Mouse (Mus musculus): ENCODE results near the gene Rprd1b.

The Rprd1b gene

DNA sequence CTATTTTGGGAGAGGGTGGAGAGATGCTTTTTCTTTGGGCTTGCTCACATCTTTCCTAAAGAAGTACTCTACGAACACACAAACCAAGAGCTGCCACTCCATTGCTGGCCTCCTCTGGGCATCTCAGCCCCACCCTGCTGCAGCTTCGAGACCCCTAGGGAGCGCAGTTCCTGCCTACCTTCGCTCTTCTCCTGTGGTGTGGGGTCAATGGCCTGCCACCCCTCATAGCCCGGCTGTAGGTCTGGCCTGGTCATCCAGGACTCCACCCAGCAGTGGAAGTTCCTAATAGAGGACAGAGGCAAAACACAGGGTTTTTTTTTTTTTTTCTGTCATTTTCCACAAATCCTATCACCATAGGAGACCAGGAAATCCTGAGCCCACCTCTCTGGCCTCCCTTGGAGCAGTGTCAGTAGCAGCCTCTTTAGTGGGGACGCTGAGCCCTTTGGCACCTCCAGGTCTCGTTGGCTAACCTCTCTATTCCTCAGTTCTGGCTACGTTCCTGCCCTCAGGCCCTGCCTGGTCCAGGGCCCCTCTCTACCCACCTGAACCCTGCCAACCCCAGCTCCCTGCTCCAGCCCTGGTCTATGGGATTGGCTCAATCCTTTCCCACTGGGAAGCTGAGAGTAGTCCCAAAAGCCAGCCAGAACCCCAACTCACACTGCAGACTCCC, 100.3 kb downstream of the Rprd1b start:
- no peak for DNase-seq

DNA sequence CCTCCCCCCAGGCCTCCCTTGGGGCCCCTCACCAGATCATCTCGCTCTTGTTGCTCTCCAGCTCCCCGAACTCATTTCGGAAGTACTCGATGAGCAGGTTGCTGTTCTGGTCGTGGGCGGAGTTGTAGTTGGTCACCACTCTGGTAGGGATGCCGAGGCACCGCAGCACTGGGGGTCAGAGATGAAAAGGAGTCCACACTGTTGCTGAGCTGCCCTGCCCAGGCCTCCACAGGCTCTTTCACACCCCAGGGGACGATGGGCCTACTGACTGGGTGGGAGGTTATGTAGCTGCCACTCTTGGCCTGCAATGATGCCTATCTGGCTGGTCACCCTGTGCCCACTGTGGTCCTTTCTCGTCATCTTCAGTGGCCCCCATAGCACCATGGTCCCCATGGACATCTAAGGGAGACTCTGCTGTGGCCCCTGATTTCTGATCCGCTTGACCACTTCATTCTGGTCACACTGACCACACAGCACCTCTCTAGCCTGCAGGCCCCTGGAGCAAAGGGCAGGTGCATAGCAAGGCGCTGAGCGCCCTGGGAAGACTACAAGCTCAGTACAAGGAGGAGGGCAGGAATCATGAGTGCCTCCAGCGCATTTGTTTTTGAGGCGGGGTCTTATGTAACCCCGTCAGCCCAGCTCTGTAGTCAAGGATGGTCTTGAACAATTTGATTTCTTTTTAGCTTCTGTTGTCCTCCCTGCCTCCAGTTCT, 101.2 kb downstream of the Rprd1b start:
- DNase-seq: no peak

DNA sequence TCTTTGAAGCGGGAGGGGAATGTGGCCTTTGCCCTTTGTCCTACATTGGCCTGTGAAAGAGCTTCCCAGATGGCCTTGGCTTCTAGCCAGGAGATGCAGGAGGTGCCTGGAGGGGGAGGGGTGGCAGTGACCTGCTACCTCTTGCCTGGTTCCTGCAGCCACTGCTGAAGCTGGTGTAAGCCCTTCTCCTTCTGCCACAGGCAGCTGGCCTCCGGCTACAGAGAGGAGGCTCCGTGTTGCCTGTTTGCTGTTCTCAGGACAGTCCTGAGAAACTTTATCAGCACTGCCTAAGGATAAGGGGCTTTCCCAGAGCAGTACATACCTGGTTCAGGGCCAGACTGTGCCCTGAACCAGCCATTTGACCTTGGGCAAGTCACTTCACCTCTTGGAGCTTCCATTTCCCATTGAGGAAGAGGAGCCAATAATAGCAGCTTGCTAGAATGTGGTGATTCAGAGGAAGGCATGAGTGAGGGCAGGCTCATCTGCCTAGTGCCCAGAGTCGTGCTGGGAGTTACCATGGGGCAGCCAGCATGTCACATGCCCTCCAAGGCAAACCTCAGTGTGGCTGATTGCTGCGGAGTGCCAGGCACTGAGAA, 102.2 kb downstream of the Rprd1b start:
- peak; percentile 66 for DNase-seq

DNA sequence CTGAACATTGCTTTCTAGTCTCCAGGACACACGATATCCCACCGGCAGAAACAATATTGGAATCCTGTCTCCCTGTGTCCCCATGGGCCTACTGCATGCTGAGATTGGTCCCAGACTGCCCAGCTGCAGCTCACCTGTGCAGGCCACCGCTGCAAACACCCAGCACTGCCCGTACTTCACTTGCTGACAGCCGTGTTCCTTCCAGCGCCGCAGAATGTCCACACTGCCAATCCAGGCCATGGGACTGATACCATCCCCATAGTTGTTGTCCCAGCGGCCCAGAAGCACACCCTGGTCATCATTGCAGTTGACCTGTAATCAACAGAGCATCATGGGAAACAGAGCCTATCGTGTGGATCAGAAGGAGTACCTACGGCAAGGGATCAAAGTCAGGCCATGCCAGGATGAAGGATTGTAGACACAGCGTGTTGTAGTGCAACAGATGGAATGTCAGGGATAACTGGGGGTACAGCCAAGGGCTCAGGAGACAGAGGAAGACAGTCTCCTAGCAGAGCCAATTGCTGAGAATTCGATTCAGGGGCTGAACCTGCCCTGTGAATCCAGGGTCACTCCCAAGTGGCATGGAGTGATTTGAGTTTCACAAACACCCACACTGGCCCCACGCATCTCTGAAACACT, 103.0 kb downstream of the Rprd1b start:
- DNase-seq: peak; percentile 34

DNA sequence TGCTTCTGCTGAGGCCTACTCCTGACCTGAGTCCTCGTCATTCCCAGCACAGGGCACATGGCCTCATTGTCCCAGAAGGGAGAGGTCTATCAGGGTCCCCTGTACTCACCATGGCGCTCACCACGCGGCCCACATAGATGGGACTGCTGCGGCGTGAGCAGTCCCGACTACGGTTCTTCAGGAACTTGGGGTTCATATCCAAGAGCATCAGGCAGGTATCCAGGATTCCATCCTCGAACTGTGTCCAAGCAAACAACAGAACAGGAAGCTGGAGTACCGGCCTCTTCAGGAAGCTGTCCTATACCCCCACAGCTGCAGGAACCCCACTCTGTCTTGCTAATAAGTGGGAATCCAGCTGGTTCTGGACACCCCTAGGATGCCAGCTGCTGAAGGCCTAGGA, 104.0 kb downstream of the Rprd1b start:
- no peak for DNase-seq

DNA sequence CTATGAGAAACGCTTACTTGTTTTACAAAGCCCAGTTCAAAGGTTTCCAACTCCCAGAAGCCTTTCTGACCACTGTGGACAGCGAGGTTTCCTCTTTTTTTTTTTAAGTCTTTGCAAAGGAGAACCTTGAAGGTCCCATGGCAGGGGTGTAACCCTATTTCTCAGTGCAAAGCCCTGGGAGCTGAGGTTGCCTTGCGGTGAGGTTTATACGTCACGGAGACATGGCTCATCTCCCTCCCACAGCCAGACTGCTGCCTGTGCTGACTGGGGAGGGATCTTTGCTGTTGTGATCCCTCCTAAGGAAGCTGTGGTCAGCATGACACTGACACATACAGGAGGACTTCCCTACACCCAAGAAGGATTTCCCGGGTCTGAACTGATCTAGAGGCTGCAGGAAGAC, 104.8 kb downstream of the Rprd1b start:
- no peak for DNase-seq

DNA sequence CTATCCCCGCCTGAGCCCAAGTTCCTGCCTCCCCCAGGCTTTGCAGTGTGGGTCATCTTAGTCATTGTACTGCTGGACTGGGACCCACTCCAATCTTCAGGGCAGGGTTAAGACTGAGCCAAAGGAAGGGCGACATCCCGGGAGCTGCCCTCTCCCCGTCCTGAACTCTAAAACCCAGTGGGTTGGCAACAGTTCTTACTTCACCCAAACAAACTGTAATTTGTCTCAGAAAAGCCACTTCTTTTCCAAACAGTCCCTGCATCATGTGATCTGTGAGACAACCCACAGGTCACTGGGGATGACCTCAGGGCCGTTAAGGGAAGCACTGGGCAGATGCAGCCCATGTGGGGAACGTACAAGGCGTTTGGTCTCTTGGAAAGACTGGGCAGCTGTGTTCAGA, 107.9 kb downstream of the Rprd1b start:
- no peak for DNase-seq

DNA sequence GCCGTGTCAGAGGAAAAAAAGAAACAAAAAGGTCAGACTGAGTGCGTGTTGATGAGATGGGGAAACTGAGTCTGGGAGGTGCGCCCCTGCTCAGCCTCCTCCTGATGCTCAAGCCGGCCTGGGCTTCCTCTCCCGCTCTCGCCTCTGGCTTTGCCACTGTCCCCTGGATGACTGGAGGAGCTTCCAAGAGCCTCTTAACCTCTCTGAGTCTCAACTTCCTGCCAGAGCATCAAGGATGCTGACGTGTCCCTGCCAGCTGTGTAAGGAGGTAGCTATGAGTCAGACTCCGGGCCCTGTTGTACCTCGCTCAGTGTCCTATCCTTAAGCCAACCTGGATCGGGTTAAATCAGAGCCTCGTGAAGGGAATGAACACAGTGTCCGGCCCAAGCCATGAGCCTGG, 109.5 kb downstream of the Rprd1b start:
- no peak for DNase-seq

DNA sequence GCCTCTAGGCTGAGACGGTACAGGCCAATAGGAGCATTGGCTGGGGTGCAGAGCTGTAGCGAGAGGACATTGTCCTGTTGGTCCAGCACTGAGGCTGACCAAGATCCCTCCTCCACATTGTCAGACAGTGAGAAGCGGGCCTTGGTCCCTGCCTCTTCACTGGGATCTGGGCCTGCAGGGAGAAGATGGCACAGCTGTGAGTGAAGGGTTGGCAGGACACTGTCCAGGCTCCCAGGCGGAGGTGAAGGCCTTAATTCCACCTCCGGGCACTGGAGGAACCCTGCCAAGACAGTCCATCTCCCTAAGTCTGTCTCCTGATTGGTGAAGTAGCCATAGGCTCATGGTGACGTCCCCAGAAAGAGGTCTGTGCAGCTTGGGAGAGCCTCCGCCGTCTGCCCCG, 110.5 kb downstream of the Rprd1b start:
- DNase-seq: no peak

DNA sequence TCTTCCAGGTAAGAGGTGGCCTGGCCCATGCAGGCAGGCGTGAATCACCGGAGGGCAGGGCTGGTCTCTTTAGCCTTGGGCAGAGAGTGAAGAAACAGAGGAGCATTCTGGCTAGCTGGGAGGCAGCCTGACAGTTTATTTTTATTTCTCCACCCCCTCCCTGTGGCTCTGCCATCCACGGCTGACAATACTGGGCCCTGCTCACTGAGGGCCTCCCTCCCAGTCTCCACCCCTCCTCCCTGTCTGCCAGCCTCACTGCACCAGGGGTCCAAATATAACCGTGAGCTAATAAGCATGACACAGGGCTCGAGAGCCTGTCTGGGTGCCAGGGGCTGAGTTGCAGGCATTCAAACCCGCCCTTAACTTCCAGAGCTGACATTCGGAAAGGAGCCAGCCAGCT, 111.3 kb downstream of the Rprd1b start:
- no peak for DNase-seq

DNA sequence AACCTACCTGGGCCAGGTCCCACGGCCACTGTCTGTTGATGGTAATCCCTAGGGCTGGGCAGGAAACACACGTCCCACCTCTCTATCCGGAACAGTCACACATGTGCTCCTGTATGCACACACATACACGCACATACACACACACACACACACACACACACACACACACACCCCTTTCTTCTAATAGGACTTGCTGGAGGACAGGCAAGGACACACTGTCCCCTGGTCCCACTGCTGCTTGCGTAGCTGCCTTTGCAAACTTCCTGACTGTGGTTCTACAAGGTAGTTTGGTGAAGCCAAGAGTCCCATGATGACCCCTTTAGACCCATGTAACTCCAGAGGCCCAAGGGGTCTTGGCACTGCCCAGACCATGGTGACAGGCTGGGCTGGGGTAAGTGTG, 112.4 kb downstream of the Rprd1b start:
- no peak for DNase-seq

DNA sequence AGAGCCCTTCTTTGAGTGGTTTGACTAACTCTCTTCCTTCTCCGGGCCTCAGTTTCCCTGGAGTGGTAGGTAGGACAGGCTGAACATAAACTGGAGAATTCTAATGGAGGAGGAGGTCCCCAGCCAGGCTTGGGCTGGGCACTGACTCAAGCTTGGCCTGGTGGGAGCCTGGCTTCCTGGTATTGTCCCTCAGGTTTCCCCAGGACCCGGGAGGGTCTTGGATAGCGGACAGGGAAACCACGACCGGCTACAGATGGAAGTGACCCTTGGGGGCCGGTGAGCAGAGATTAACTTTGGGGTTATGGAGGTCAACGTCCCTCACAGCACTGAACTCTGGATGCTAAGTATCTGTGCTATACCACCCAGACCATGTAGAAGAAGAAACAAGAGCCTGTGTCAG, 113.0 kb downstream of the Rprd1b start:
- no peak for DNase-seq

DNA sequence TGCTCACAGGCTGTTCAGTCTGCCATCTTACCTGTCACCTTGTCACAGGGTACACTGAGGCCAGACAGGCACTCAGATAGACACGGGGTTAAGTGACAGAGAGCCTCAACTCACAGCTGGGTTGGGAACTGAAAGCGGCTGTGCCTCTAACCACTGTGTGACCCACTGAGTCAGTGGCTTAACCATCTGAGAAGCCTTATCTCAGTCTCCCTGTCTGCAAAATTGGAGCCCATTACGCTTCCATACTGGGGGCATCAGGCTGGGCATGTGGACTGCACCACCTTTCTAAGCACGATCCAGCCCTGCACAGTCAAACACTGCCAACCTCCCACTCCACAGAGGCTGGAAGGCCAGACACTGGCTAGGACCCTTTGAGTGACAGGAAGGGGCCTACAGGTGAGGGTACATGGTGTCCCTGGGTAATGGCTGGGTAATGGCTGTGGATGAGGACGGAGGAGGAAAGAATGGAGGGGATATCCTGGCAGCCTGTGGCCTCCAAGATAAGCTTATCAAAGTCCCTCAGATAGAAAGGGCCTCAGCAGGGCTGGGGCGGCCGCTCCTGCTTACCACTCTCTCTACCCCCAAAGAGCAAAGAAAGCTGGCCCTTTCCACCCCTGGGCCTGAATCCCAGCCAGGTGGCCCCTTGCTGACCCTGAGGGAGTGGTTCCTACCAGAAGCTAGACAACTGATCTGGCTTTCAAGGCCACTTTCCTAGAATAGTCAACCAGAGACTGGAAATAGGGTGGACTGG, 113.6 kb downstream of the Rprd1b start:
- no peak for DNase-seq

DNA sequence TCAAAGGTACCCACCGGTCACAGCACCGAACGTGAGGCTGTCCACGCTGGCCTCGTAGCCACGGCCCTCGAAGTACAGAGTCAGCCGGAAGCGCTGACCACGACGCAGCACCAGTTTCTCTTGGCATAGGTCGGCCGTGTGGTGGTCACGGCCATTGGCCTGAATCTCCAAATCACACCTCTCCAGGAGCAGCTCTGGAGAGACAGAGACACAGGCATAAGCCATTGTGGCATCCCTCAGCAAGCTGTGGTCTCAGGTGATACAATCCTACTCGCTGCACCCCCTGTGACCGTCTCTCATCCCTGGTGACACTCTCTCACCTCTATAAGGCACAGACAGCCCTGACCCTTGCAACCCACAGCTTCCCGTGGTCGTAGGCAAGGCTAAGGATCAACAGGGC, 114.7 kb downstream of the Rprd1b start:
- DNase-seq: no peak

DNA sequence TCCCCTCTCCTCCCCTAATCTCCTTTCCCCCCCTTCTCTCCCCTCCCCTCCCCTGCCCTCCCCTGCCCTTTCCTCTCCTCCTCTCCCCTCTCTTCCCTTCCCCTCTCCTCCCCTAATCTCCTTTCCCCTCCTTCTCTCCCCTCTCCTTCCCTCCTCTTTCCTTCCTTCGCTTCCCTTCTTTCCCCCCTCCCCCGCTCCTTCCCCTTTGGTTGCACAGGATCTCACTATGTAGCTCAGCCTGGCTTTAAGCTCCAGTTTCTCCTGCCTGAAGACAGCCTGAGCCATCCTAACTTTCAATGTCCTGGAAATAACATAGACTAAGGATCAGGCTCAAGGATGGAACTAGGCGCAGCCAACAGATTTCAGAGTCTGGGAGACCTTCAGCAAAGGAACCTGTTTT, 115.5 kb downstream of the Rprd1b start:
- DNase-seq: no peak

DNA sequence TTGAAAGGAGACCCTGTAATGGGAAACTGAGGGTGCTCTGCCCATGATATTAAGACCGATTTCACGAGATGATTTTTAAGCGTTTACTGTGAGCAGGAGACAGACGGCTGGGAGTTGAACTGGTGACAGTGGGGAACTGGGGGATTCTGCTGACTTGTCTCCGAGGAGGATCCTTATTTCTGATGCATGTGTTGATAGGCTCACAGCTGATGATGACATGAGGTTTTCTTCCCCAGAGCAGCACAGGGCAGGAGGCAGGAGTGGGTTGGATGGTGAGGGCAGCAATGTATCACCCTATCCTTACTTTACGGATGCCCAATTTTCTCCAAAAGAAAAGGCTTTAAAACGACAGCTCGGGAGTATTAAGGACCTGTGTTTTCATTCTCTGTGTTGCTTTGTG, 116.0 kb downstream of the Rprd1b start:
- DNase-seq: no peak

DNA sequence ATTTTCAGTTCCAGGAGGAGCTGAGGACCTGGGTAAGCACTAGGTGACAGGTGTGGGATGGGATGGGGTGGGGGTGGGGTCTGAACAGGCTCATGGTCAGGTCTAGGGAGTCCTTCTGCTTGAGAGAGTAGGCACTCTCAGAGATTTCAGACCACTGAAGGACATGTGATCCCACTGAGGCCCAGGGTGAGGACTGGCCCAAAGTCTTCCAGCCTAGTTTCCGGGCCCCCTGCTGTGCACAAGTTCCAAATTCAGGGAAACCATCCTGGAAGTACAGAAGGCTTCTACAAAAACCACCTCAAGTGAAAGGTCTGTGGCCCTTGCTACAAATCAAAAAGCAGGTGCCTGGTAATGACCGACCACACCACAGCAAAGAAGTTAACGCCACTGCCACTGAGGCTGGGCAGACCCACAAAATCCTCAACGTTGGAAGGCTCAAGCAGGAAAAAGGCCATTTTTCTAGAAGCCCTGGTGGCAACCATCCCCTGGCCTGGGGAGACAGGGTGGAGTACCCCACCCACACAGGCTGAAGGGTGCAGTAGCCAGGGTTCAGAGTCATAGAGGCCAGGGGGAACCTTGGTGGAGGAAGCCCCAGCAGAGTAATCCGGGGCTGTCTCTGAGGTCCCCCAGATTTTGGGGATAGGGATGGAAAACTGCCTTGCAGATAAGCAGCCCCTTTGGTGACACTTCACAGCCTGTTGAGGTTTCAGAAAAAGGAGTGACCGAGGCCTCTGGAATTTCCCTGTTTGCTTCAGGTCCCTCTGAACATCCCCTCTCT, 116.6 kb downstream of the Rprd1b start:
- no peak for DNase-seq

DNA sequence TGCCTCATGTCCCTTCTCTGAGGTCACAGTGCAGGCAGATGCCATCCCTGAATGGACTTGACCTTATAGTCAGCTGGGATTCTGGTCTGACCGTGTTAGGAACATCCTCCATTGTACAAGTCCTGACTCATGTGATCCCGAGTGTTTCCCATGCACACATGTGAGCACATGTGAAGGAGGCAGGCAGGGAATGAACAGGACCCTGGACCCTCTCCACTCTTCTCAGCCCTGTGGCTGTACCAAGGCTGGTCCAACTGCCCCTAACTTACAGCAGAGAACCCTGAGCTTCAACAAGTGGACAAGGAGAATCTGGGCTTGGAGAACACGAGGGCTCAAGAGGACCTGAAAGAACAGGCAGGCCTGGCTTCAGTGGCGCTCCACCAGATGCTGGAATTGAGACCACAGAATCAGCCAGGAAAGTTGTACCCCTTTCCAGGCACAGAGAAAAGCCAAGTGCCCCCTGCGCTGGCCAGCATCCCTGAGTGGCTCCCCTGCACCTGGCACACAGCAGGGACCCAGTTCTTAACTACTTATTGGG, 117.3 kb downstream of the Rprd1b start:
- DNase-seq: no peak

DNA sequence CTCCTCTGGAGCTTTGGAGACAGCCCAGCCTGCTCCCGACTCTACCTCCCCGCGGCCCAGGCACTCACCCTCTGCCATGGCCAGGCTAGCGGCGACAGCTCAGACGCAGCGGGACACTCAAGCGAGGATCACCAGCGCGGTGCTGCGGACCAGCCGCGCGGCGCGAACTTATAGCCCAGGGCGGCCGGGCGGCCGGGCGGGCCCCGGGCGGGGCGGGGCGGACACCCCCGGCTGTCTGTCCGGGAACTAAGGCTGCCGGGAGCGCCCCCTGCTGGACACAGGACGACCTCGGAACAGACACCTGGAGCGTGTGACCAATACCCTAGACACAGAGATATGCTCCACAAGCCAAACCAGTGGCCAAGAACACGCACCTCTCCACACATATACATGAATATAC, 117.9 kb downstream of the Rprd1b start, which contains the start of gene Tgm2:
Gene Tgm2, minus strand, starts transcription at position 214 of the 400 bp plus-strand sequence.
- DNase-seq: peak; percentile 81

DNA sequence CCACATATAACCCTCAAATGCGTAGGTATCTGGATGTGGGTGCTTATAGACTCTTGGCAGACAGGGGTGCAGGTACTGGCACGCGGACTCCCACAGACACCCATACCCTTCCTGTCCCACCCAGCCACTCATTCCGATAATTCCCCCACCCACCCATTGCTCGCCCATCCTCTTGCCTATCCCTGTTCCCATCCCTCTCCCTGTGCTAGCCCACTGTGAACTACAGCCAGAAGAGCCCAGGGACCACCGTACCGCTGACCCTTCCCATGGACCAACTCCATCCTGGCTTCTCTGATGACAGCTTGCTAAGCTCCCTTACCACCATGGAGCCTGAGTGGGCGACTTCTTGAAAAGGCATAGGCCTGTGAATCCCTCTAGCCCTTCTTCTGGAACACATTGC, 118.7 kb downstream of the Rprd1b start:
- no peak for DNase-seq

DNA sequence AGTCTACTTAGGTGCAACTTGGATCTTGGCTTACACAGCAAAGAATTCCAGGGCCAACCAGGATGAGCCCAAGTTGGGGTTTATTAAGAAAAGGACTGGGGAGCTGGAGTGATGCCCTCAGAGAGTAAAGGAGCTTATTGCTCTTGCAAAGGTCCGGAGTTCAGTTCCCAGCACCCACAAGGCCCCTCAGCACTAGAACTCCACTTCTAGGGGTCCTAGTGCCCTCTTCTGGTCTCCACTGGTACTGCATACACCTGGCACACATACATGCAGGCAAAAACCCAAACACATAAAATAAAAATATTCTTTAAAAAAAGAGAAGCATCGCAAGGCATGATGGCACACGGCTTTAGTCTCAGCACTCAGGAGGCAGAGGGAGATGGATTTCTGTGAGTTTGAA, 122.8 kb downstream of the Rprd1b start:
- DNase-seq: no peak

DNA sequence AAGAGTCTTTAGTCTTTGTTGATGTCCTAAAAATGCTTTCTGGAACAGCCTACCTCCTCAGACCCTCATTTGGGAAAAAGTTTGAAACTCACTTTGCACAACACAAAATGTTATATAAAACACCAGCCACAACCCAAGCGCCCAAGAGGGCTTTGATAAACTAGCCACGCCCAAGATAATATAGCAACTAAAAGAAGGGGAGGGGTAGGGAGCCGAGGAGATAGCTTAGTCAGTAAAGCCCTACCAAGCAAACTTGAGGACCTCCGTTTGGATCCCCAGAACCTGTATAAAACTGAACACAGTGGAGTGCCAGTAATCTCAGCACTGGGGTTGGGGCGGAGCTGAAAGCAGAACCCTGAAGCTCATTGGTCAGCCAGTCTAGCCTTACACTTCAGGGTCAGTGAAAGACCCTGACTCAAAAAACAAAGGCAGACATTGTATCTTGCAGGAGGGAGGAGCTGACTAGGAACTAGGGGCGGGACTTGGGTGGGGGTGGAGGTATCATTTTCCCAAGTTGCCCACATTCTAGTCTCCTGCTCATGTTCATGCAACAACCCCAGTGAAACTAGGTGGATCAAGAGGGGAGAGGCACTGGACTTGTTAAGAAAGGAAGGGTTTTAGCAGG, 124.5 kb downstream of the Rprd1b start:
- no peak for DNase-seq

Measured in cerebellum, adult 9-10 months (tissue).